Mouse (Mus musculus): Measurements from ENCODE around the gene Snx29. TPM values are rescaled to one million over a fixed set of nuclear protein-coding genes. Genes with fewer than 3 reads are reported as not detected.

Gene Snx29
- polyA plus RNA-seq, 1 experiment from 2014 or later = 6.9 TPM

GRCm38 (mm10) chr16:11424568-11425145 is 101.9 kb downstream of the Snx29 start:
- Histone ChIP-seq H3K4me2 (ENCODE audit: low read length) (no peak overlapping the region), H3K27ac (0 out of 2 replicates have a peak overlapping the region, but pooled peaks have one; percentile 8), H3K36me3 (ENCODE audit: insufficient read depth, low read length) (0 out of 2 replicates have a peak, but pooled peaks cover 7% of the 10 kb centered on the region), H3K4me1 (replicated peaks; ENCODE audit: insufficient read depth, low read length) (no peaks in the 10 kb centered on the region), H3K27me3 (ENCODE audit: insufficient read depth, low read length) (no peaks in the 10 kb centered on the region), H3K9me3 (replicated peaks; ENCODE audit: low read length) (no peaks in the 10 kb centered on the region), H3K9ac (ENCODE audit: low read depth, low read length) (no peak overlapping the region), H3K4me3 (replicated peaks; ENCODE audit: low read depth, low read length) (no peak overlapping the region)
- ATAC-seq (replicated peaks; ENCODE audit: low FRiP score, low read depth) (no peak), DNase-seq (ENCODE audit: low spot score) (no peak)
- TF ChIP-seq CTCF (IDR thresholded peaks at IDR 0.05; ENCODE audit: low read depth) = no peak
- 85% methylated on average over 9 of the region's 9 CpGs for WGBS

DNA sequence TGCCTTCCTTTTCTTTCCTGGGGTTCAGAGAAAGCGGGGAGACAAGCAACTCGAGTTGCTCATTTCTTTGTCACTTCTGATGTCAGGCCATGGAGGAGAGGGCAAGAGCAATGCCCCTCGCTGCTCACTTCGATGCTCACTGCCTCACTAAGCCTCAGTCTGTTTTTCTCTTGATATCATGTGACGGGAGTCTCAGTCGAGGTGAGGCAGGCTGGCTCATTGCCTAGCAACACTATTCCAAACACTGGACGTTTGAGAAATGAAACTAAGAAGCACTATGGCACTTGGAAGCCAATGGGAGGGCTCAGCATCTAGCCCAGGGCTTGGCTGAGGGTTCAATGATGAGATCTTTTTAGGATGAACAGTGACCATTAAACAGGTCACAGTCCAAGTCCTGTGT is 102.6 kb downstream of the Snx29 start:
- DNase-seq (ENCODE audit: low spot score) (peak; percentile 58), ATAC-seq (replicated peaks; ENCODE audit: low FRiP score, low read depth) (peak; percentile 16; the same call in 1 of the 2 replicates)
- 0 out of 2 replicates have a peak overlapping the region, but pooled peaks have one; percentile 8 for H3K27ac ChIP-seq
- H3K27me3 ChIP-seq (ENCODE audit: insufficient read depth, low read length) = no peaks in the 10 kb centered on the region
- H3K36me3 ChIP-seq (ENCODE audit: insufficient read depth, low read length) = 0 out of 2 replicates have a peak, but pooled peaks cover 7% of the 10 kb centered on the region
- no peak overlapping the region for H3K4me3 ChIP-seq (replicated peaks; ENCODE audit: low read depth, low read length)
- H3K9me3 ChIP-seq (replicated peaks; ENCODE audit: low read length) = no peaks in the 10 kb centered on the region
- 31% methylated on average over 7 of the region's 7 CpGs for WGBS
- no peak overlapping the region for H3K4me2 ChIP-seq (ENCODE audit: low read length)
- no peak overlapping the region for H3K9ac ChIP-seq (ENCODE audit: low read depth, low read length)
- no peaks in the 10 kb centered on the region for H3K4me1 ChIP-seq (replicated peaks; ENCODE audit: insufficient read depth, low read length)
- TF ChIP-seq CTCF (IDR thresholded peaks at IDR 0.05; ENCODE audit: low read depth) = no peak

DNA sequence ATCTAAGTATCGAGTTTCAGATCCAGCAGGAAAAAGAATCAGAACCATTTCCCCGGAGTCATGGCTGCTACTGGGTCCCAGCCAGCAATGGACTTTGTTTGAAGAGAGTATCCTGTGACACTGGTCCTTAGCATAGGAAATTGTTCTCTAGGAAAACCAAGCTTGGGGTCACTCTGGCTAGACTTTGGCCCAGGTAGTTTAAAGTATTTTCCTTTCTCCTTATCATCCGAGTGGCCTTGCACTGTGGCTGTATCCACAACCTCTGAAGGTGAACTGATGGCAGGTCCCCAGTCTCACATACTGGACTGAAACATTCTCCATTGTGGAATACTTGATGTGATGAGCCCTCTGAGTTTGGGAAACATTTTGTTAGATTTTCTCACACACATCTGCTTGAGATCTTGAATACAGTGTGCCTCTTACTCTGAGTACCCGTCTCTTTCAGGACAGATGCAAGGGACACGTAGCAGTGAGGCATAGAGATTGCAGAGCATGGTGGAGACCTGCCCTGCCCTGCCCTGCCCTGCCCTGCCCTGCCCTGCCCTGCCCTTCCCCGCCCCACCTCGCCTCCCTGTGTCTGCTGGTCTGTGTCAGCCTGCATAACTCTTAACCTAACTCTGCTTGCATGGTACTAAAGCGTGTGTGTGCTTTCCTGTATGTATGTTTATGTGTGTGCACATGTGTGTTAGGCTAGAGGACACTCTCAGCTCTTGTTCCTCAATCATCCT is 104.3 kb downstream of the Snx29 start:
- Histone ChIP-seq H3K9me3 (replicated peaks; ENCODE audit: low read length) (no peaks in the 10 kb centered on the region), H3K27me3 (ENCODE audit: insufficient read depth, low read length) (no peaks in the 10 kb centered on the region), H3K4me3 (replicated peaks; ENCODE audit: low read depth, low read length) (no peak overlapping the region), H3K36me3 (ENCODE audit: insufficient read depth, low read length) (no peaks in the 10 kb centered on the region), H3K4me2 (ENCODE audit: low read length) (no peak overlapping the region), H3K9ac (ENCODE audit: low read depth, low read length) (no peak overlapping the region), H3K27ac (no peak overlapping the region), H3K4me1 (replicated peaks; ENCODE audit: insufficient read depth, low read length) (no peaks in the 10 kb centered on the region)
- no peak for TF ChIP-seq CTCF (IDR thresholded peaks at IDR 0.05; ENCODE audit: low read depth)
- 58% methylated on average over 8 of the region's 8 CpGs for WGBS
- ATAC-seq (replicated peaks; ENCODE audit: low FRiP score, low read depth) = no peak
- no peak for DNase-seq (ENCODE audit: low spot score)

GRCm38 (mm10) chr16:11429784-11430183 is 107.1 kb downstream of the Snx29 start:
- H3K36me3 ChIP-seq (ENCODE audit: insufficient read depth, low read length) = no peaks in the 10 kb centered on the region
- DNase-seq (ENCODE audit: low spot score) (no peak), ATAC-seq (replicated peaks; ENCODE audit: low FRiP score, low read depth) (no peak)
- no peak for TF ChIP-seq CTCF (IDR thresholded peaks at IDR 0.05; ENCODE audit: low read depth)
- no peaks in the 10 kb centered on the region for H3K9me3 ChIP-seq (replicated peaks; ENCODE audit: low read length)
- no peaks in the 10 kb centered on the region for H3K27me3 ChIP-seq (ENCODE audit: insufficient read depth, low read length)
- H3K4me1 ChIP-seq (replicated peaks; ENCODE audit: insufficient read depth, low read length) = no peaks in the 10 kb centered on the region
- no peak overlapping the region for H3K4me2 ChIP-seq (ENCODE audit: low read length)
- no peak overlapping the region for H3K4me3 ChIP-seq (replicated peaks; ENCODE audit: low read depth, low read length)
- 88% methylated on average over 3 of the region's 3 CpGs for WGBS
- H3K27ac ChIP-seq = no peak overlapping the region
- H3K9ac ChIP-seq (ENCODE audit: low read depth, low read length) = no peak overlapping the region

DNA sequence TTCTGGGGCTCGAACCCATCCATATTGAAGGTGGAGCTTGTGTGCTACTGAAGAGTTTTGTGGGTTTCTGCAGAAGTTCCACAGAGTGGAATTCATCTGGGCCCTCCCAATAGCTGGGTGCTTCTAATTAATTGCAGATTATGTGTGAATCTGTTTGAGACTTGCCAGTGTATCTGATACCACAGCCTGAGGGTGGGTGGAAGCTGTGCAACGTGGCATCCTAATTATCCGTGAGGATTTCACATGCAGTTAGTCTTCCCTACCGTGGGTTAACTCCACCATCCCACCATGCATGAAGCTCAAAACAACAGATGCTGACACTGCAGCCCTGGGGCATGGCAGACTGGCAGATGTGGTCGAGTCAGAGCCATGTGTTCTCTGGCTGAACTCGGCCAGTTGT is 107.8 kb downstream of the Snx29 start:
- Histone ChIP-seq H3K9me3 (replicated peaks; ENCODE audit: low read length) (no peaks in the 10 kb centered on the region), H3K27me3 (ENCODE audit: insufficient read depth, low read length) (no peaks in the 10 kb centered on the region), H3K9ac (ENCODE audit: low read depth, low read length) (no peak overlapping the region), H3K4me1 (replicated peaks; ENCODE audit: insufficient read depth, low read length) (no peaks in the 10 kb centered on the region), H3K27ac (no peak overlapping the region), H3K4me3 (replicated peaks; ENCODE audit: low read depth, low read length) (no peak overlapping the region), H3K4me2 (ENCODE audit: low read length) (no peak overlapping the region), H3K36me3 (ENCODE audit: insufficient read depth, low read length) (no peaks in the 10 kb centered on the region)
- DNase-seq (ENCODE audit: low spot score) (no peak), ATAC-seq (replicated peaks; ENCODE audit: low FRiP score, low read depth) (no peak)
- no peak for TF ChIP-seq CTCF (IDR thresholded peaks at IDR 0.05; ENCODE audit: low read depth)
- WGBS = 79% methylated on average over 6 of the region's 6 CpGs

GRCm38 (mm10) chr16:11433779-11434178 is 111.1 kb downstream of the Snx29 start:
- H3K9ac ChIP-seq (ENCODE audit: low read depth, low read length) = no peak overlapping the region
- ATAC-seq (replicated peaks; ENCODE audit: low FRiP score, low read depth) (no peak), DNase-seq (ENCODE audit: low spot score) (no peak)
- no peak overlapping the region for H3K4me3 ChIP-seq (replicated peaks; ENCODE audit: low read depth, low read length)
- no peaks in the 10 kb centered on the region for H3K9me3 ChIP-seq (replicated peaks; ENCODE audit: low read length)
- no peak overlapping the region for H3K27ac ChIP-seq
- H3K4me2 ChIP-seq (ENCODE audit: low read length) = no peak overlapping the region
- no peak for TF ChIP-seq CTCF (IDR thresholded peaks at IDR 0.05; ENCODE audit: low read depth)
- no peaks in the 10 kb centered on the region for H3K27me3 ChIP-seq (ENCODE audit: insufficient read depth, low read length)
- no peaks in the 10 kb centered on the region for H3K36me3 ChIP-seq (ENCODE audit: insufficient read depth, low read length)
- no peaks in the 10 kb centered on the region for H3K4me1 ChIP-seq (replicated peaks; ENCODE audit: insufficient read depth, low read length)

All from kidney, postnatal 0 days (tissue).